Mouse (Mus musculus) testis, adult 2 months (tissue): ENCODE measurements around the gene Zfp423. TPM values are rescaled to one million over a fixed set of nuclear protein-coding genes. Genes with fewer than 3 reads are reported as not detected.

ENCODE experiments used
- H3K27ac ChIP-seq: fragments of 200-500 bp; 2 replicates; pipeline ENCODE4 v1.5.1; 2012; ENCODE audit warnings: low read depth, low read length; ENCODE audit not compliant: control insufficient read depth, insufficient read depth
- H3K27me3 ChIP-seq: fragments of 200-500 bp; 2 replicates; pipeline ENCODE4 v1.6.1; 2012; ENCODE audit warnings: mild to moderate bottlenecking, low read length, moderate library complexity; ENCODE audit not compliant: control insufficient read depth, insufficient read depth
- H3K36me3 ChIP-seq: fragments of 200-500 bp; 2 replicates; pipeline ENCODE4 v1.6.1; 2012; ENCODE audit warnings: mild to moderate bottlenecking, low read length; ENCODE audit not compliant: control insufficient read depth, insufficient read depth
- H3K4me1 ChIP-seq: fragments of 200-500 bp; 2 replicates; pipeline ENCODE4 v1.6.1; 2012; ENCODE audit warnings: low read length; ENCODE audit not compliant: control insufficient read depth, insufficient read depth
- H3K4me3 ChIP-seq: fragments of 200-500 bp; 2 replicates; pipeline ENCODE4 v1.5.1; 2012; ENCODE audit warnings: low read depth, mild to moderate bottlenecking, low read length, moderate library complexity, mixed read lengths; ENCODE audit not compliant: control insufficient read depth
- CTCF ChIP-seq: fragments of 200-500 bp; IDR thresholded peaks from 2 replicates; pipeline ENCODE4 v1.5.1; 2012; ENCODE audit warnings: low read depth, mild to moderate bottlenecking, inconsistent platforms, low read length, moderate library complexity; ENCODE audit not compliant: control insufficient read depth, insufficient read depth, insufficient replicate concordance
- POLR2A ChIP-seq: fragments of 200-500 bp; IDR thresholded peaks from 2 replicates; pipeline ENCODE4 v1.6.1; 2012; ENCODE audit warnings: low read depth, mild to moderate bottlenecking, inconsistent platforms, low read length, moderate library complexity; ENCODE audit not compliant: control insufficient read depth
- polyA plus RNA-seq: library from polyadenylated mRNA; depleted of rRNA; stranded (reverse); fragments of >200 nt; gene quantifications from 2 replicates; pipeline ENCODE4 v1.2.3, GENCODE M21; 2012

The Zfp423 gene
- polyA plus RNA-seq, 1 experiment: 7.2 TPM

GRCm38 (mm10) chr8:87745125-87745698, 214.2 kb downstream of the Zfp423 start:
- TF ChIP-seq POLR2A (no peak), CTCF (no peak)
- Histone ChIP-seq H3K4me3 (no peak overlapping the region), H3K36me3 (no peaks in the 10 kb centered on the region), H3K4me1 (no peaks in the 10 kb centered on the region), H3K27me3 (no peaks in the 10 kb centered on the region), H3K27ac (no peak overlapping the region)

DNA sequence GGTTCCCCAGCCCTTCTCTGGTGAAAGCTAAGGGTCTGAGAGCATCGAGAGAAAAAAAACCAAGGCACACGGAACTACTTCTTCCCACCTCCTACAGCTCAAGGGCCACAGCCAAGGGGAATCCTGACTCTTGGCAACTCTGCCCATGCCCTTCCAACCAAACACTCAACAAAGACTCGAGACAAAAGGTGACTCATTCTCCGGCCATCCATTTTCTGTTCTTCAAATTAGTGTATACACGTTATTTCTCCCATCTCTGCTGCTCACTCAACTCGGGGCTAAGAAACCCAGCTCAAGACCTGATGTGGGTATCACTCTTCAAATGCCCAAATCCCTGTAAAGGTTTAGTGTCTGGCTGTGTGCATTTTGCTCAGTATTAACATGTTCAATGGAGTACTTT, 214.8 kb downstream of the Zfp423 start:
- H3K36me3 ChIP-seq: no peaks in the 10 kb centered on the region
- H3K27me3 ChIP-seq: no peaks in the 10 kb centered on the region
- no peak overlapping the region for H3K27ac ChIP-seq
- no peak overlapping the region for H3K4me3 ChIP-seq
- no peaks in the 10 kb centered on the region for H3K4me1 ChIP-seq
- no peak for TF ChIP-seq CTCF
- TF ChIP-seq POLR2A: no peak

DNA sequence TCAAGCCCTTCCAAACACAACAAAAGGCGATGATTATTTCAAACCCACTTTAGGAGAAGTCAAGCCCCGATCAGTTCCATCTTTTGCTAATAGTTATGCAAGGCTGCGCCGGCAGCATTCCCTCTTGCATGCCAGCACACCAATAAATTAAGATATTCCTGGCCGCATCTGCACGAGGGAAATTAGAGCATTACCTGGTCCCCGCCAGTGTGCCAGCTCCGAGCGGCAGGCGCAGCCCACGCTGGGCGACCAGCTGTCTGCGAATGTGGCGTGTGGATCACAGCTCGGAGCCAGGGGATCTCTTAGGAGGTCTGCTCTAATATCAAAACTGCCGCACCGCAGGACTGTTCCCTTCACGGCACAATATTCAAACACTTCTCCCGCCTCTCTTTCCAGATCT, 217.4 kb downstream of the Zfp423 start:
- Histone ChIP-seq H3K27ac (no peak overlapping the region), H3K27me3 (no peaks in the 10 kb centered on the region), H3K36me3 (no peaks in the 10 kb centered on the region), H3K4me3 (no peak overlapping the region), H3K4me1 (no peaks in the 10 kb centered on the region)
- TF ChIP-seq CTCF (no peak), POLR2A (no peak)

DNA sequence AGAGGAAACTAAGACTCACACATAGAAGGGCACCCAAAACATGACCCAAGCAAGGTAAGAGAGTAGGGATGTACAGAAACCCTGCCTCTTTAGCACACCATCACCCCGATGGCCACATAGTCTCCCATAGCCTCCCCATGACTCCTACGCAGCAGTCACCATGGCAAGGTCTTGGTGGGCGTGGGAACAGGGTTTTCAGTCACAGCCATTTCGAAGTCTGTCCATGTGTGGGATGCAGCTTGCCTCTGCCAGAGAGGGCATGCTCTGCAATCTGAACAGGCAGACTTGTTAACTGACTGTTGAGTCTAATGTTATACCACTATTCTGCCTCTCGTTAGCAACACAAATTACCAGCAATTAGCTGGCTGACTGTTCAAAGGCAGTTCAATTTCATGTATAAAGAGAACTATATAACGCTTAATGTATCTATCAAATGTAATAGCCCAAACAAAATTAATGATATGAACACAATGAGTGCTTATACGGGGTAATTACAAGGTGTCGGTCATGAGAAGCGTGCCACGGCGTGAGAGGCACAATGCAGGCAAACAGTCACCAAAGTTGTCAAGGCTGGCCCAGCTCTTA, 218.4 kb downstream of the Zfp423 start:
- Histone ChIP-seq H3K27ac (no peak overlapping the region), H3K4me1 (no peaks in the 10 kb centered on the region), H3K27me3 (no peaks in the 10 kb centered on the region), H3K4me3 (no peak overlapping the region), H3K36me3 (no peaks in the 10 kb centered on the region)
- no peak for TF ChIP-seq POLR2A
- TF ChIP-seq CTCF: no peak

DNA sequence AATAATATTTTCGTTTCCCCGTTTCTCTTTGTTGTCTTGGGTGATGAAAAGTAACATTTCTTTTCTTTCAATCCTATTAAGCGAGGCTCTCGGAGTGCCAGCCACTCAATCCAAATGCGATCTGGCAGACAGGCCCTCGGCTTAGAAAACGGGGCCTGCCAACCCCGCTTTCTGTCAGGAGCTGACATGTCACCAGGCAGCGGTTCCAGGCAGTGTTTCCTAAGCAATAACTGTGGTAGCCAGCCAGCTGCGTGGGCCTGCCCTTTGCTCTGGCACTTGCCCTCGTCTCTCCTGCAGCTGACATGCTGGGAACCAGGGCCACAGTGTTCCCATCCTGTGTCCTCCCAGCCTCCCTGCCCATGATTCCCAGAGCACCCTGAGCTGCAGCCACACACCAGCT, 221.5 kb downstream of the Zfp423 start:
- Histone ChIP-seq H3K27me3 (no peaks in the 10 kb centered on the region), H3K36me3 (no peaks in the 10 kb centered on the region), H3K4me1 (peaks cover 2% of the 10 kb centered on the region), H3K27ac (no peak overlapping the region), H3K4me3 (no peak overlapping the region)
- TF ChIP-seq CTCF: no peak
- TF ChIP-seq POLR2A: no peak

DNA sequence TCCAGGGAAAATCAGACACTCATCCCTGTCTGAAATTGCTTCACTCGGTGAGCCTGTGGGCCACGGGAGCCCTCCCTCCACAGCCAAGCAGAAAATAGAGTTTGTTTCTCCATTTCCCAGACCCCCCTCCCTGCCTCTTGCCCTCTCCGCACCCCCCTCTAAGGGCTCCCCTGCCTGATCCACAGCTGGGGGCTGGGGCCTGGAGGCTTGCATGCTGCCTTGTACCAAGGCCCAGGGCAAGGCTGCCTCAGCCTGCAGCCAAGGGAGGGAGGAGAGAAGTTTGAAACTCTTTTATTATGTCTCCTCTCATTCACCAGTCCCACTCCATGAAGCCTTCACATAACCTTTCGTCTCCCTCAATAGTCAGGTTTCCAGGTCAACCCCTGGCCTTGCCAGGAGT, 224.5 kb downstream of the Zfp423 start:
- Histone ChIP-seq H3K36me3 (no peaks in the 10 kb centered on the region), H3K27me3 (no peaks in the 10 kb centered on the region), H3K4me3 (no peak overlapping the region), H3K27ac (no peak overlapping the region), H3K4me1 (peaks cover 2% of the 10 kb centered on the region)
- no peak for TF ChIP-seq POLR2A
- TF ChIP-seq CTCF: no peak

- Histone ChIP-seq H3K4me1 (peaks cover 2% of the 10 kb centered on the region), H3K27me3 (no peaks in the 10 kb centered on the region), H3K27ac (no peak overlapping the region), H3K4me3 (no peak overlapping the region), H3K36me3 (no peaks in the 10 kb centered on the region)
- no peak for TF ChIP-seq CTCF
- no peak for TF ChIP-seq POLR2A
These were observed 224.9 kb downstream of the Zfp423 start for GRCm38 (mm10) chr8:87734496-87734895.

- H3K4me3 ChIP-seq: no peak overlapping the region
- H3K36me3 ChIP-seq: no peaks in the 10 kb centered on the region
- TF ChIP-seq CTCF (no peak), POLR2A (no peak)
- H3K27ac ChIP-seq: no peak overlapping the region
- no peaks in the 10 kb centered on the region for H3K27me3 ChIP-seq
- peaks cover 2% of the 10 kb centered on the region for H3K4me1 ChIP-seq
These were observed 228.3 kb downstream of the Zfp423 start for GRCm38 (mm10) chr8:87731062-87731461.
